Mouse (Mus musculus): ENCODE measurements around the gene Golga7b.

- TF ChIP-seq GATA1 (IDR thresholded peaks at IDR 0.05; ENCODE audit: borderline replicate concordance, low read length) (no peak), FLI1 (IDR thresholded peaks at IDR 0.05; ENCODE audit: low read length) (no peak)
Measured at GRCm38 (mm10) chr19:42293216-42293615, 45.8 kb downstream of the Golga7b start.
